Mouse (Mus musculus) frontal cortex, adult 2 months (tissue): ENCODE measurements around the gene Aldh16a1. TPM values are rescaled to one million over a fixed set of nuclear protein-coding genes. Genes with fewer than 3 reads are reported as not detected.
"Not testable (repeated sequence)": the region's sequence is repeated elsewhere in the genome, so short reads cannot be mapped to it uniquely, and the experiment has no call there.

Source experiments
- DNase-seq, 2 experiments: peaks; one replicate each; pipeline ENCODE4 v3.0.0; 2022; ENCODE audit warnings: low spot score in 1 of 2; ENCODE audit errors: extremely low spot score in 1 of 2
- polyA plus RNA-seq: library from polyadenylated mRNA; depleted of rRNA; stranded (reverse); fragments of >200 nt; gene quantifications from 2 replicates; pipeline ENCODE4 v1.2.3, GENCODE M21; 2012; rRNA removed

Aldh16a1 gene
- polyA plus RNA-seq, 1 experiment = 10.8 TPM

DNA sequence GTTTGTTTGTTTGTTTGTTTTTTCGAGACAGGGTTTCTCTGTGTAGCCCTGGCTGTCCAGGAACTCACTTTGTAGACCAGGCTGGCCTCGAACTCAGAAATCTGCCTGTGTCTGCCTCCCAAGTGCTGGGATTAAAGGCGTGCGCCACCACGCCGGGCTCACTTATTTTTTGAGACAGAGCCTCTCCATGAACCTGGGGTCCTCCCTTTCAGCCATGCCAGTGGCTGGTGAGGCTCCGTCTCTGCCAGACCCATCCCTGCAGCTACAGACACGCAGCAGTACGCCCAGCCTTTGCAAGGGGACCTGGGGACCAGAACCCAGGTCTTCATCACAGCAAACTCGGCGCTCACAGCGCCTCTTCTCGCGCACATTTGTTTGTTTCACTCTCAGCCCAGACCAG is 58.4 kb downstream of the Aldh16a1 start:
- not testable (repeated sequence) for DNase-seq

DNA sequence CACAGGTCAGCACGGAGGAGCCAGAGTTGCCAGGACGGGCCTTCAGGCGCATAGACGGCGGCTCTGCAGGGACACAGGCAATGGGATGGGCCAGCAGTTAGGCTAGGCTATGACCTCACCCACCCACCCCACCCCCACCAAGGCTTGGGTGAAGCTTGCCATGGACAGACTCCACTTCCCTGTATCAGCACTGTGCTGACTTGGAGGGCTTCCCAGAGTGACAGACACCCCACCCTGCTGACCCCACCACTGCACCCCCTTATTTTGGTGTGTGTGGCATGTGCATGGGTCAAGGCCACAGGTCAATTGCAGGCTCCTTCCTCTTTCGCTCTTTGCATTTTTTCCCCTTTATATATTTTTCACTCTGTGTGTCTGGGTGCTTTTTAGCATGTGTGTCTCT is 59.0 kb downstream of the Aldh16a1 start:
- no peak for DNase-seq

DNA sequence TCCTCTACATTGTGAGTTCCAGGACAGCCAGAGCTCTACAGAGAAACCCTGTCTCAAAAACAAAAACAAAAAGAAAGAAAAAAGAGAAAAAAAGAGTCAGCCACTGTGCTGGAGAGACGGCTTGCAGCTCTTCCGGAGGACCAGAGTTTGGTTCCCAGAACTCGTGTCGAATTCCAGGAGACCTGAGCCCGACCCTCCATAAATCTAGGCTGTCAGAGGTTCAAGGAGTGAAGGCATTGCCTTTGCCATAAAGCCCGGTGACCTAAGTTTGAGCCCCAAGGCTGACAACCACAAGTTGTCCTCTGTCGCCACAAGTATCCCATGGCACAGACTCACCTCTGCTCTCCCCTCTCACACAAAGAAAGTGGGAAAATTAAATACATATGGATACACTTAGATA is 60.3 kb downstream of the Aldh16a1 start:
- no peak for DNase-seq

DNA sequence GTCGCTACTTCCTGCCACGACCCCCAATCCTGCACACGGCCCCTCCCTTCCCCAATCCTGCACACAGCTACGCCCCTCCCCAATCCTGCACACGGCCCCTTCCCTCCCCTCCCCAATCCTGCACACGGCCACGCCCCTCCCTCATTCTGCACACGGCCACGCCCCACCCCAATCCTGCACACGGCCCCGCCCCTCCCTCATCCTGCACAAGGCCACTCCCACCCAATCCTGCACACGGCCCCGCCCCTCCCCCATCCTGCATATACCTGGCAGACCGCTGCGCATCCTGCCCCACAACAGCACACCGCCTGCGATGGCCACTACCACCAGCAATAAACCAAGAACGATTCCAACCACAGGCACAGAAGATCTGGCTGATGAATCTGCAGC is 60.9 kb downstream of the Aldh16a1 start:
- no peak for DNase-seq

DNA sequence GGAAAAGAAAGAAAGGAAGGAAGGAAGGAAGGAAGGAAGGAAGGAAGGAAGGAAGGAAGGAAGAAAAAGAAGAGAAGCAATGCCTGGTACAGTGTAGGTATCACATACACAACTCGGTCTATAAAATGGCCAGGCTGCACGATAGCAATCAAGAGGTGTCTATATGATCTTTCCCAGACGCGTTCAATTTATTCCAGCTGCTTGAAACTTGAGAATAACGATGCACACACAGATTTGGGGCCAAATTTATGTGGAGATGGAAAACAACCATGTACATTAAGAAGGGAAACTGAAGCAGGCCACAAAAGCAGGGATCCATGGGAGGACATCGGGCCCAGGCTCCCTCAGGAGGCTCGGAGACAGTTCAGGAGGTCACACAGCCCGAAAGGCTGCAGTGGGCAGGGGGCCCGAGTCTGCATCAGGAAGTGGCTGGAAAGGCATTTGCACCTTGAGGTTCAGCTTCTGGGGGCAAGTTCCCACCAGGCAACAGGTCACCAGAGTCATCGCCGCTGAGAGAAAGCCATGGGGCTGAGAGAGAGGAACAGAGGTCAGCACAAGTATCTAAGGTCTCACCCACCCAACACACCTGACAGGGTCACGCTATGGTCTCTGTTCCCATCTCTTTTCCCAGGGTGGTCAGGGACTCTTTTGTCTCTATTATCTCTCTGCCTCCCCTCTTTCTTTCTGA is 61.4 kb downstream of the Aldh16a1 start:
- no peak for DNase-seq

DNA sequence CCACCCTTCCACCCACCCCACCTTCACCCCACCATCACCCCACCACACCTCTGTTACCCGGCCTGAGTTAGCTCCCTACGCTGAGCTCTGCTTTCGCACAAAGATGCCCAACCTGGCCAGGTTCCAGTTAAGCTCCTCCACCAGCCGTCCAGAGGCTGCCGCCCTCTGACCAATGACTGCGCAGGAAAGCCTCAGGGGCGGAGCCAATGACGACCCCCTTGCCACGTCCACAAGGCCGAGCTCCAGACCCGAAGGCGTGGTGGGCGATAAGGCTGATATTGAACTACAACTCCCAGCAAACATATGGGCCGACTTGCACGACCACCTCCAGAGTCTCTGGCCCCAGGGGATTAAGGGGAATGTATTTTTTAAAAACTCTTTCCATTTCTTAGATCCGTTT is 62.3 kb downstream of the Aldh16a1 start, which contains the start of gene Rcn3:
Rcn3 (minus strand) TSS at position 174 of the 400 bp plus-strand sequence.
- peak in 1 of 2 experiments; percentile 27 for DNase-seq

DNA sequence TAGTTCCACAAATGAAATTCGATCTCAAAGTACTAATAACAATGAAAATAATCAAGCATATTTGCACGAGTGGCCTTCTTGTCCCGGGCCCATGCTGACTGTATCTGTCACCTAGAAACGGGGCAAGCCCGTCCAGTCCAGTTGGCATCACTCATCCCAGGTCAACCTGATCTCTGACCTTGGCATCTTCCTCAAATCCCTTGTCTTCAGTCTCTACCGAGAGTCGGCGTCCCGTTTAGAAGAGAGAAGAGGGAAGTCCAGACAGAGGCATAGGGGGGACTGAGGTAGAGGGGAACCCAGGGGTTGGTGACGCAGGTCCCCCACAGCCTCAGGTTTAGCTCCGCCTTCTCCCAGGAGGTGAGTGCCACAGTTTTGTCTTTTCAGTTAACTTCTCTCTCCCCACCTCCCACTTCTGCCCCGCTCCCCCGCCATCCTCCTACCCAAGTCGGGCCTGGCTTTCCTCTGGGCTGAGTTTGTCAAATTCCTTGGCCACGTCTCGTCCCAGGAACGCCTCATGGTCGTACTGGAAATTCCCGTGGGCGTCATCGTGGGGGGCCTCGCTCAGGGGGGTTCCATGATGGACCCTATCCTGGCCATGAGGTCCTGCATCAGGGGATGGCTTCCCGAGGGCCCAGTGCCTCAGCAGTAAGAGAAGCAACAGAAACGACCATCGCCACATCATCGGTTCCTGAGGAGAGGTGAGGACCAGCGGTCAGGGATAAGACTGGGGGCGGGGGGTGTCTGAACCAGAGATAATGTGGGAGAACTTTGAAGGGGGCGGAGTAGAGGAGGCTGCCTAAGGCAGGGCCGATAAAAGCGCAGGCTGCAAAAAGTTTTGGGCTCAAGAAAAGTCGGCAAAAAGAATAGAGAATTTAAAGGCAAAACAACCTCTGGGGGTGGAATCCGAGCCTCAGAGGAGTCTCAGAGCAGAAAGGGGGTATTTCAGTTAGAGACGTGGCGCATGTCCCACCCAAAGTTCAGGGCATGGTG is 63.1 kb downstream of the Aldh16a1 start:
- no peak for DNase-seq

Other genes starting within 250 kb of the Aldh16a1 start
- 216 and 254 TPM in 2 replicates for gene Ap2a1, start 225.1 kb downstream of the Aldh16a1 start, polyA plus RNA-seq
- gene Tsks, start 211.4 kb downstream of the Aldh16a1 start, polyA plus RNA-seq = 1.4 TPM in 2 replicates
- 151 TPM in 2 replicates for gene Cpt1c, start 179.7 kb downstream of the Aldh16a1 start, polyA plus RNA-seq
- gene Prmt1, start 168.0 kb downstream of the Aldh16a1 start, polyA plus RNA-seq = 217 and 232 TPM in 2 replicates
- 88.4 and 88.6 TPM in 2 replicates for gene Irf3, start 156.9 kb downstream of the Aldh16a1 start, polyA plus RNA-seq
- 5.4 and 5.9 TPM in 2 replicates for gene Bcl2l12, start 155.9 kb downstream of the Aldh16a1 start, polyA plus RNA-seq
- 126 and 127 TPM in 2 replicates for gene Scaf1, start 138.2 kb downstream of the Aldh16a1 start, polyA plus RNA-seq
- 27.6 and 32.5 TPM in 2 replicates for gene Rras, start 136.6 kb downstream of the Aldh16a1 start, polyA plus RNA-seq
- 20.5 and 22.4 TPM in 2 replicates for gene Prr12, start 101.7 kb downstream of the Aldh16a1 start, polyA plus RNA-seq
- 81.7 and 86.5 TPM in 2 replicates for gene Nosip, start 92.2 kb downstream of the Aldh16a1 start, polyA plus RNA-seq
- 15.5 and 15.6 TPM in 2 replicates for gene Prrg2, start 91.9 kb downstream of the Aldh16a1 start, polyA plus RNA-seq
- gene Rcn3, start 62.4 kb downstream of the Aldh16a1 start, polyA plus RNA-seq = 13.4 and 16.9 TPM in 2 replicates
- 34.0 and 34.2 TPM in 2 replicates for gene Fcgrt, start 50.7 kb downstream of the Aldh16a1 start, polyA plus RNA-seq
- 383 and 419 TPM in 2 replicates for gene Rps11, start 30.1 kb downstream of the Aldh16a1 start, polyA plus RNA-seq
- 1,438 and 1,804 TPM in 2 replicates for gene Rpl13a, start 25.8 kb downstream of the Aldh16a1 start, polyA plus RNA-seq
- 0.06 and 0.12 TPM in 2 replicates for gene Gm45713, start 18.4 kb downstream of the Aldh16a1 start, polyA plus RNA-seq
- 25.2 and 29.6 TPM in 2 replicates for gene Flt3l, start 18.2 kb downstream of the Aldh16a1 start, polyA plus RNA-seq
- gene Pih1d1, start 281 bp downstream of the Aldh16a1 start, polyA plus RNA-seq = 54.2 and 61.5 TPM in 2 replicates
- gene Slc17a7, start 9.4 kb upstream of the Aldh16a1 start, polyA plus RNA-seq = 858 and 911 TPM in 2 replicates
- gene Gfy, start 25.0 kb upstream of the Aldh16a1 start, polyA plus RNA-seq = 0.96 and 3.7 TPM in 2 replicates
- 0.90 and 1.4 TPM in 2 replicates for gene Pth2, start 26.4 kb upstream of the Aldh16a1 start, polyA plus RNA-seq
- 4.1 TPM in 2 replicates for gene Ccdc155, start 50.3 kb upstream of the Aldh16a1 start, polyA plus RNA-seq
- gene Dkkl1, start 57.6 kb upstream of the Aldh16a1 start, polyA plus RNA-seq = 29.5 and 29.9 TPM in 2 replicates
- 6.0 and 9.6 TPM in 2 replicates for gene Tead2, start 61.2 kb upstream of the Aldh16a1 start, polyA plus RNA-seq
- gene Cd37, start 84.5 kb upstream of the Aldh16a1 start, polyA plus RNA-seq = 10.3 and 11.2 TPM in 2 replicates
- gene Slc6a16, start 86.5 kb upstream of the Aldh16a1 start, polyA plus RNA-seq = 1.1 and 1.2 TPM in 2 replicates
- gene Slc6a21, start 122.9 kb upstream of the Aldh16a1 start, polyA plus RNA-seq = 0.20 and 0.29 TPM in 2 replicates
- 22.6 and 24.5 TPM in 2 replicates for gene Trpm4, start 179.2 kb upstream of the Aldh16a1 start, polyA plus RNA-seq
- gene Hrc, start 180.7 kb upstream of the Aldh16a1 start, polyA plus RNA-seq = 0.60 and 0.61 TPM in 2 replicates
- gene Ppfia3, start 212.4 kb upstream of the Aldh16a1 start, polyA plus RNA-seq = 114 and 126 TPM in 2 replicates
- gene Lin7b, start 216.0 kb upstream of the Aldh16a1 start, polyA plus RNA-seq = 241 and 267 TPM in 2 replicates
- 854 and 909 TPM in 2 replicates for gene Snrnp70, start 241.2 kb upstream of the Aldh16a1 start, polyA plus RNA-seq